Mouse (Mus musculus) bone marrow, adult 2 months (tissue): ENCODE measurements around the gene Rpl23. TPM values are rescaled to one million over a fixed set of nuclear protein-coding genes. Genes with fewer than 3 reads are reported as not detected.

Experiments
- H3K27ac ChIP-seq: fragments of 200-500 bp; 2 replicates; pipeline ENCODE4 v1.5.1; 2012; ENCODE audit warnings: low read depth, mild to moderate bottlenecking, control low read depth, inconsistent platforms, low read length; ENCODE audit not compliant: control insufficient read depth, poor library complexity, insufficient read depth
- H3K4me1 ChIP-seq: fragments of 200-500 bp; 2 replicates; pipeline ENCODE4 v1.6.1; 2011; ENCODE audit warnings: low read length; ENCODE audit not compliant: control insufficient read depth, insufficient read depth
- H3K4me3 ChIP-seq: fragments of 200-500 bp; replicated peaks from 2 replicates; pipeline ENCODE3; 2011; ENCODE audit warnings: mild to moderate bottlenecking, low read depth, low read length, control low read depth; ENCODE audit not compliant: control insufficient read depth
- CTCF ChIP-seq: fragments of 200-500 bp; IDR thresholded peaks from 2 replicates; pipeline ENCODE4 v1.5.1; 2011; ENCODE audit warnings: low read length, control low read depth; ENCODE audit not compliant: control insufficient read depth, insufficient read depth
- POLR2A ChIP-seq: fragments of 200-500 bp; IDR thresholded peaks from 2 replicates; pipeline ENCODE4 v1.6.1; 2011; ENCODE audit warnings: low read depth, mild to moderate bottlenecking, control low read depth, low read length, borderline replicate concordance; ENCODE audit not compliant: control insufficient read depth
- WGBS: fragments of 180-500 bp; shearing (Covaris S2); methylation state at CpG from one replicate; pipeline ENCODE4 v1.1.7; 2018; 5-methylcytosine and 5-hydroxymethylcytosine counted together
- polyA plus RNA-seq: library from polyadenylated mRNA; stranded (reverse); fragments of >200 nt; gene quantifications from 2 replicates; pipeline ENCODE4 v1.2.4, GENCODE M21; 2011; ENCODE audit warnings: low replicate concordance; ENCODE audit not compliant: missing spikeins, insufficient read depth, insufficient read length

Rpl23 gene
- polyA plus RNA-seq, 1 experiment = 853 TPM

GRCm38 (mm10) chr11:97818003-97818402, 35.8 kb upstream of the Rpl23 start:
- H3K27ac ChIP-seq = peak overlapping the region; percentile 65
- no peak overlapping the region for H3K4me3 ChIP-seq
- H3K4me1 ChIP-seq = peaks cover 24% of the 10 kb centered on the region
- 67% methylated on average over 6 of the region's 6 CpGs for WGBS
- no peak for TF ChIP-seq POLR2A
- no peak for TF ChIP-seq CTCF

GRCm38 (mm10) chr11:97817379-97817778, 35.1 kb upstream of the Rpl23 start:
- H3K4me1 ChIP-seq = peaks cover 24% of the 10 kb centered on the region
- TF ChIP-seq POLR2A (no peak), CTCF (no peak)
- no peak overlapping the region for H3K4me3 ChIP-seq
- peak overlapping the region; percentile 76 for H3K27ac ChIP-seq
- 27% methylated on average over 5 of the region's 5 CpGs for WGBS

- peaks cover 24% of the 10 kb centered on the region for H3K4me1 ChIP-seq
- TF ChIP-seq CTCF (no peak), POLR2A (no peak)
- H3K27ac ChIP-seq = peak overlapping the region; percentile 2
- H3K4me3 ChIP-seq = no peak overlapping the region
- WGBS = 77% methylated on average over 9 of the region's 9 CpGs
Observed at GRCm38 (mm10) chr11:97816916-97817315, 34.7 kb upstream of the Rpl23 start.

- peak overlapping the region; percentile 40; the same call in 1 of the 2 replicates for H3K27ac ChIP-seq
Observed at GRCm38 (mm10) chr11:97816176-97816575, 33.9 kb upstream of the Rpl23 start.

GRCm38 (mm10) chr11:97815736-97816135, 33.5 kb upstream of the Rpl23 start:
- WGBS = 42% methylated on average over 11 of the region's 11 CpGs
- peaks cover 23% of the 10 kb centered on the region for H3K4me1 ChIP-seq
- peak overlapping the region; percentile 68 for H3K27ac ChIP-seq
- TF ChIP-seq CTCF (no peak), POLR2A (no peak)
- H3K4me3 ChIP-seq = no peak overlapping the region

More at GRCm38 (mm10) chr11:97816176-97816575, 33.9 kb upstream of the Rpl23 start:
- no peak for TF ChIP-seq CTCF
- H3K4me3 ChIP-seq = no peak overlapping the region
- H3K4me1 ChIP-seq = peaks cover 24% of the 10 kb centered on the region
- WGBS = 78% methylated on average over 5 of the region's 5 CpGs

GRCm38 (mm10) chr11:97813746-97814515, 31.7 kb upstream of the Rpl23 start:
- WGBS = 81% methylated on average over 17 of the region's 17 CpGs
- H3K4me3 ChIP-seq = no peak overlapping the region
- H3K27ac ChIP-seq = no peak overlapping the region
- TF ChIP-seq POLR2A (no peak), CTCF (no peak)
- peaks cover 21% of the 10 kb centered on the region for H3K4me1 ChIP-seq

GRCm38 (mm10) chr11:97813085-97813484, 30.8 kb upstream of the Rpl23 start:
- TF ChIP-seq CTCF = no peak
- no peak for TF ChIP-seq POLR2A
- no peak overlapping the region for H3K27ac ChIP-seq
- no peak overlapping the region for H3K4me3 ChIP-seq
- peaks cover 16% of the 10 kb centered on the region for H3K4me1 ChIP-seq
- 78% methylated on average over 7 of the region's 7 CpGs for WGBS

- TF ChIP-seq POLR2A = no peak
- no peak for TF ChIP-seq CTCF
- WGBS = 73% methylated on average over 3 of the region's 3 CpGs
- H3K4me3 ChIP-seq = no peak overlapping the region
- H3K27ac ChIP-seq = no peak overlapping the region
- peaks cover 13% of the 10 kb centered on the region for H3K4me1 ChIP-seq
Observed at GRCm38 (mm10) chr11:97812491-97812921, 30.3 kb upstream of the Rpl23 start.
